Mouse (Mus musculus) 416B (cell line): ENCODE measurements around the gene Kif1c.

Experiments used
- DNase-seq: peaks from one replicate; pipeline ENCODE4 v3.0.0; 2011; ENCODE audit warnings: low read depth

Gene Kif1c

GRCm38 (mm10) chr11:70742581-70743459 is 42.5 kb downstream of the Kif1c start:
- no peak for DNase-seq

DNA sequence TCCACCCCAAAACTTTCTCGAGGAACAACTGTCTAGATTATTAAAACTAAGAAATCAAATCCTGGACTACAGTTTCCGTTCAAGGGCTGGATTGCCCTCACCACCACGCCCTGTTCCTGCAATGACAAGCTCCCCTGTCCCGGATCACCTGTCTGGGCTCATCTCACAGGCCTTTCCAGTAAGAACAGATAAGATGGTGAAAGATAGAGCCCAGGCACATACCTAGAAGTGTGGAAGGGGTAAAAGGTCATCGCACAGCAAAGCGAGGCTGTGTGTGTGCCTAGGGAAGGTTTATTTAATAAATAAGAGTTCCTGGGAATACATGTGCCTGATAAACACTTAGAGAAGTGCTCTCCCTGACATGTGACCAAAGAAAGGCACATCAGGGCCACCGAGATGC is 45.3 kb downstream of the Kif1c start:
- DNase-seq = no peak

DNA sequence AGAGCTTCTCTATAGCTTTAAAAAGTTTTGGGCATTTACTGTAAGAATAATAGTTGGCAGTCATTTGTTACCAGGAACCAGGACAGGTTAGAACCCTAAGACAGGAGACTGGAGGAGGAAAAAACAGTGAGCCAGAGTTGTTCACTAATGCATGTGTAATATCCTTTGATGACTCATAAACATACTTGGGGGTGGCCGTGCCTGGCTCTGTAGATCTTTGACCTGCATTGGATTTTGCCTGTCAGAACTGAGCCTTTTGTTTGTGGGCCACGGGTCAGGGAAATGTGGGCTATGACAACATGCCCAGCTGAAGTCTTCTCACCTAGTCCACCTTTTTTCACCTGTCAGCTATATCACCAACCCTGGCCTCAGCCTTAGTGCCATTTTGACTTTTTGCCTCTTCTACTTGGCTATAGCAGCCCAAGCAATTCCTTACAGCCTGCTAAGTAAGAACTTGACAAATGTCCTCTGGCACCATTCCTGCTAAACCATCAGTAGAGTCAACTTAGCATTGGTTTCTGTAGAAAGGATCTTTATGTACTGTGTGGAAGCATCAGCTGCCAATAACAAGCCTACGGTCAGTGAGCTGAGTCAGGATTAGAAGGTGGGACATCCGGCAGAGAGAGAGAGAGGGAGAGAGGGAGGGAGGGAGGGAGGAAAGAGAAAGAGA is 47.7 kb downstream of the Kif1c start:
- peak; percentile 77 for DNase-seq

DNA sequence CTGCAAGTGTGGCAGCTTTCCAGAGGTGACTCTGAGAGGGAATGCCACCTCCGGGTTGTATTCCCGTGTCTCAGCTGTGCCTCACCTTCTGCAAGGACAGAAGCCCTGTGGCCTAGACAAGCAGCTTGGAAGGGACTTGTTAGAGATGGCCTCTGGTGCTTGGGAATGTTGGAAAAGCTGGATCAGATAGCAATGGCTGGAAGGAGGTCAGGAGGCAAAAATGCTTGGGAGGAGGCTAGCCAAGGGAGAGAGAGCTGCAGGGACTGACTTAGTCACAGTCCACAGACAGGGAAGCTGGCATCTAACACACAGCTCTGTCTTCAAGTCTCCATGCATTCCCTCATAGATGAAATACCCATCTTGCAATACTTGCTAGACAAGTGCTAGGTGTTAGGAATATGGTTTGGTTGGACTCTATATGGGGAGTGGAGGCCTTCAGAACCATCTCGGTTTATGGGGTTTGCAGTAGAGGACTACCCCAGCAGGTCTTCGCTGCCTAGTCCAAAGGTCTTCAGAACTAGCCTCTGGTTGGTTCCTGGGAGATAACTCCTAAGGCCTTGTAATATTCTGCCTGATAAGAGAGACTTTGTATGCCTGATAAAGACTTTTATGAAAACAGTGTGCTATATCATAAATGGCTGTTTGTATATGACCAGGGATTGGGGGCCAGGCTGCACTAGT is 52.1 kb downstream of the Kif1c start:
- no peak for DNase-seq

- no peak for DNase-seq
Observed at GRCm38 (mm10) chr11:70753146-70753545, 52.8 kb downstream of the Kif1c start.

DNA sequence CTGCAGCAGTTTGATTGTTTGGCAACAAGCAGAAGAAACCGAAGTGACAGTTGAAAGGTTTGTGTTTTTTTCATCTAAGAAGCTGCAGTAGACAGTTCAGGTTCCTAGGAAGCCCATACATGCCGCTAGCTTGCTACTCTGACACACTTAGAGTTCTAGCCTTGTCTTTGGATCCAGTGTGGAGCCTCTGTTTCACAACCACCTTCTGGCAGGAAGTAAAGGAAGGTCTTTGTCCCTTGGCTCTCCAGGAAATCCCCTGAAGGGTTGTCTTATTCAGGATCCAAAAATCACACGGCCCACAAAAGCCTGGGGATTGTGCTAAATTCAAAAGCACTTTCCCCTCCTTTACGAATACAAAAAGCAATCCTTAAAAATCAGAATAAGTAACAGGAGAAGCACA is 54.1 kb downstream of the Kif1c start:
- no peak for DNase-seq

- DNase-seq = no peak
Observed at GRCm38 (mm10) chr11:70754958-70755357, 54.6 kb downstream of the Kif1c start.

- peak; percentile 72 for DNase-seq
Observed at GRCm38 (mm10) chr11:70755645-70756044, 55.3 kb downstream of the Kif1c start.

- DNase-seq = peak; percentile 36
Observed at GRCm38 (mm10) chr11:70760446-70760845, 60.1 kb downstream of the Kif1c start.

DNA sequence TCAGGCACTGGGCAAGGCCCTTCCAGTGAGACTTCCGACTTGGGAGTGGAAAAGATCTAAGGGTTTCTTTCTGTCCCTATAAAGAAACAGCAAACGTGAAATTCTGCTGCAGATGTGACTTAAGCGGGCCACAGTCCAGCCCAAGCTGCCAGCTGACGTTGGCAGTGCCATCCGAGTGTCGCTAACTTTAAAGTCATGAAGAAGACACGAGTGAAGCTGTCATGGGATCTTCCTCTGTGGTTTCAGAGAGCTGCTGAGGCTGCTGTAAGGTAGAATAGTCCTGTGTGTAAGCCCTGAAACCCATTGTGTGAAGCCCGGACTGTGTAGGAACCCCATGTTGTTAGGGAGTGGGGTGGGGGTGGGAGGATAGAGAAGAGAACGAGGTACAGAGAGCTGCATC is 62.3 kb downstream of the Kif1c start:
- no peak for DNase-seq

DNA sequence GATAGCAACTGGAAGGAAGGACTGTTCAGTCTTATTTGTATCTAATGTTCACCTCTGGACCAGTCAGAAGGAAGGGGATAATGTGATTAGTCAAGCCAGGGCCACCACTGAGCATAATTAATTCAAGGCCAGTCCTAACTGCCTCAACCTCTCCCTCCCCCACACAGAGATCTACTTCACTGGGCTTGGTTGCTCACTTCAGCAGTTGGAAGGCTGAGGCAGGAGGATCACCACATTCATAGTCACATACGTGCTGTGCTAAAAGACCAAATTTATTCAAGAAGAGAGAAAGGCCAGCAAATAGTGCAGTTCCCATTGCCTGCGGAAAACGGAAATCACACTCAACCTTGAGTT is 63.2 kb downstream of the Kif1c start:
- peak; percentile 47 for DNase-seq

DNA sequence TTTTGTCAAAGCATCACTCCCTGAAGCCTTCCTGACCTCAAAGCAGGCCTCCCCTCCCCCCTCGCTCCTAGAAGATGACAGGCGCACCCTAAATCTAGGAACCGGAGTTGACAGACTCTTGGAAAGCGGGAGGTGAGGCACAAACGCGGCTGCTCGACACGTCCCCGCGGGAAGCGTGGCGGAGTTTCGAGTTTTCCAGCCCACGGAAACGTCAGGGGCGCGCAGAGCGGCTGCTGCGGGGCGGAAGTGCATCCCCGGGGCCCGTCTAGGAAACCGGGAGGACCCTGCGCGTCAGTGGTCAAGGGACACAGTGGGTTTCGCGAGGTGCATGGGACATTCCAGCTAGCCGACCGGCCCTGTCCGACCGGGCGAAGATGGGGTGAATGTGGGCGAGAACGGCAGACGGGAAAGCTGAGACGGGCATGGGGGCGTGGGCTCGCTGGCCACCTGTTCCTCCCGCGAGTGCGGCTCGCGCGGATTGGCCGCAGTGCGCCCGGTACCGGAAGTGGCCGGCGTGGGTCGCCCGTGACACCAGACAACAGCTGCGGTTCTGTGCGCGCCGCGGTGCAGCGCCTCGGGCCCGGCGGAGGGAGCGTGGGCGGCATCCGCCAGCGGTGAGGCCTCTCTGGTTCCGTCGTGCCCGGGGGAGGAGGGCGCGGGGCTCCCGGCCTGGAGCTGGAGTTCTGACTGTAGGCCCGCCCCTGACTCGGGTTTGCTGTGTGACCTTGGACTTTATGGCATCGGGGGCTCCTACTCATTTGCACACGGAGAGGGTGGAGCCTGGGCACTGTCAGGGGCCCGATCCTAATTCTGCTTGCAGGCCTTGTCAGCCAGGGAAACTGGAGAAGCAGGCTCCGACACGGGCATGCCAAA is 63.8 kb downstream of the Kif1c start, which contains the start of gene Zfp3:
Zfp3 (plus strand) TSS at position 274 of the 873 bp plus-strand sequence.
- peak; percentile 82 for DNase-seq

DNA sequence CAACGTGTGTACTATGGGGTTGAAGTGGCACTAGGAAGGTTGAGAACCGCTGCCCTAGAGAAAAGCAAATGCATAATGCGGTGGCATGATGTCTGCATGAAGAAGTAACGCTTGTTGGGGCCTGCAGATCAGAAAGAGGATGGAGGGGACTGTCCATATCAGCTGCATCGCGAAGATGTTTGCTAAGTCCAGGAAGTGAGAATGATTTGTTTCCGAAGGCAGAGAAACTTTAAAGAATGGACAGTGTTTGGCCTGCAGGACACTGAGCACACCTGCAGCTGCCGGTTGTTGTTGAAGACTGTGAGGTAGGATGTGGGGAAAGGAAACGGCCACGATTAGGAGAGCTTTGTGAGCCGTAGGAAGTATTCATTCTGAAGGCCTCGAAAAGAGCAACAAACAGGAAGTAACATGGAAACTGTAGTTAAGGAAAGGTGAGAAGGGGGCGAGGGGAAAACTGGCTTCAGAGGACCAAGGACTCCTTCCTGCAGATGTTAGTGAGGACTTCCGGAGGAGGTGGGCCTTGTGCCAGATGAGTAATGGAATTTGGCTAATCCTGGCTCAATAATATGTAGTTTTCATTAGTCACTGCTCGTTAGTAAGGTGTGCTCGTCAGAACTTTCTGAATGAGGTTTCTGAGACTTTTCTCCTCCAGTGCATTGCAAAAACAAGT is 65.6 kb downstream of the Kif1c start:
- DNase-seq = peak; percentile 83

DNA sequence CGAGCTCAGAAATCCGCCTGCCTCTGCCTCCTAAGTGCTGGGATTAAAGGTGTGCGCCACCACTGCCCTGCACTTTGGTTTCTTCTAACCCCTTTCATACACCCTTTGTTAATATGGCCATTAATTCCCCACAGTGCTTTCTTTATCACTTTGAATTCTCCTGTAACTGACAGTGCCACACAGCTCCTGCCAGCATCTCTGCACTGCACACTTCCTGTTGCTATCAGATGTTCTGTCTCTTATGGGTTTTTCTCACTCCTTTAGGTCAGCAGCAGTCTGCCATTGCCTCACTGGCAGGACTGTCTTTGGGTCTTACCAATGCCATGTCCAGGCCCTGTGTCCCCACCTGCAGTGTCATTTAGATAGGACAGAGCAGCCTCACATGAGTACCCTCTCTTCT is 70.5 kb downstream of the Kif1c start:
- peak; percentile 39 for DNase-seq

- DNase-seq = peak; percentile 87
Observed at GRCm38 (mm10) chr11:70776830-70777571, 76.7 kb downstream of the Kif1c start.

DNA sequence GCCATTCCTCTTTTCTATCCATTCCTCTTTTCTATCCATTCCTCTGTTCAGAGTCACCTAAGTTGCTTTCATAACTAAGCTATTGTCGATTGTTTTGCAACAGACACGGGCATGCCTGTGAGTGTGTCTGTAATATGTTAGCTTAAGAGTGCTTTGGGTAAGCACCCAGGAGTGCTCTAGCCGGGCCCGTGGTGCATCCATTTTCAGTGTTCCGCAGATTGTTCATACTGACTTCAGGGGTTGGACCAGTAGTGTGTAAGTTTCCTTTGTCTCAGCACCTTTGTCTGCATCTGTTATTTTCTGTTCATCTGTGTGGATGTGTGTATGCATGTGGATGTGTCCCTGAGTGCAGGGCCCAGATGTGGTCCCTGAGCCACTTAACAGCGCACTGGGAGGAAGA is 77.3 kb downstream of the Kif1c start:
- peak; percentile 40 for DNase-seq

- peak; percentile 83 for DNase-seq
Observed at GRCm38 (mm10) chr11:70778058-70778457, 77.7 kb downstream of the Kif1c start.
